10 mouse cellular contexts compared by ENCODE assay signal in genomic region chr1:136118875-136119274, GRCm38 (mm10). TPM values are rescaled to one million over a fixed set of nuclear protein-coding genes. Genes with fewer than 3 reads are reported as not detected.
DNase-seq lines count a peak whose midpoint lies in the region; ATAC-seq and TF ChIP-seq lines count a peak whose summit lies in the region.
"Had no signal": no experiment of that assay in that cellular context is flagged by ENCODE, and none has a peak within 500 bp of the region (broad histone marks: within the 10 kb centered on the region; RNA-seq: fewer than 3 reads in every experiment).

No protein-coding gene starts in this region.

- DNase-seq in stomach, postnatal 0 days (ENCODE audit: low spot score) = no peak
- DNase-seq in induced T-regulatory cell, adult 2 months (ENCODE audit: low read depth) = peak; percentile 54
- DNase-seq in thymus, postnatal 14 days = peak; percentile 73
- DNase-seq in kidney, postnatal 14 days = no peak
- no peak for DNase-seq in urinary bladder, postnatal 36 days (ENCODE audit: low spot score in 2 of 2)

- no peak for ATAC-seq in stomach, embryonic 16.5 days (ENCODE audit: insufficient read depth, low FRiP score)
- ATAC-seq in stomach, postnatal 0 days (ENCODE audit: low FRiP score, low TSS enrichment) = no peak
- peak; percentile 30 for ATAC-seq in forebrain, embryonic 13.5 days
- ATAC-seq in monocyte, adult 5-6 weeks (replicated peaks; ENCODE audit: insufficient number of reproducible peaks, low FRiP score, low TSS enrichment, poor library complexity, severe bottlenecking) = peak; percentile 64

- H3K9me3 ChIP-seq in stomach, embryonic 16.5 days (replicated peaks; ENCODE audit: control insufficient read depth, low read length) = no peaks in the 10 kb centered on the region
- no peaks in the 10 kb centered on the region for H3K9me3 ChIP-seq in stomach, postnatal 0 days (ENCODE audit: control insufficient read depth, low read length)
- H3K9me3 ChIP-seq in forebrain, embryonic 13.5 days (replicated peaks) = no peaks in the 10 kb centered on the region
- H3K9me3 ChIP-seq: neural tube, embryonic 13.5 days had no signal

- H3K9ac ChIP-seq in stomach, embryonic 16.5 days (ENCODE audit: low read length) = peak overlapping the region; percentile 16; the same call in 1 of the 2 replicates
- H3K9ac ChIP-seq in stomach, postnatal 0 days (ENCODE audit: low read length) = no peak overlapping the region
- no peak overlapping the region for H3K9ac ChIP-seq in forebrain, embryonic 13.5 days
- H3K9ac ChIP-seq: neural tube, embryonic 13.5 days had no signal

- no peak overlapping the region for H3K4me2 ChIP-seq in stomach, embryonic 16.5 days (ENCODE audit: low read depth, low read length)
- H3K4me2 ChIP-seq in stomach, postnatal 0 days (replicated peaks; ENCODE audit: low read depth) = no peak overlapping the region
- no peak overlapping the region for H3K4me2 ChIP-seq in forebrain, embryonic 13.5 days
- H3K4me2 ChIP-seq: neural tube, embryonic 13.5 days had no signal

- H3K27me3 ChIP-seq in stomach, embryonic 16.5 days (ENCODE audit: control insufficient read depth, insufficient read depth, low read length) = no peaks in the 10 kb centered on the region
- H3K27me3 ChIP-seq in stomach, postnatal 0 days (ENCODE audit: control insufficient read depth, insufficient read depth, low read length) = no peaks in the 10 kb centered on the region
- no peaks in the 10 kb centered on the region for H3K27me3 ChIP-seq in forebrain, embryonic 13.5 days
- H3K27me3 ChIP-seq: neural tube, embryonic 13.5 days had no signal

- 47% methylated on average over 8 of the region's 8 CpGs for WGBS in stomach, embryonic 16.5 days
- WGBS in stomach, postnatal 0 days = 44% methylated on average over 8 of the region's 8 CpGs
- 39% methylated on average over 8 of the region's 8 CpGs for WGBS in forebrain, embryonic 13.5 days

- H3K4me3 ChIP-seq in stomach, embryonic 16.5 days (replicated peaks; ENCODE audit: low read length) = no peak overlapping the region
- H3K4me3 ChIP-seq in stomach, postnatal 0 days (ENCODE audit: low read depth, low read length) = no peak overlapping the region
- H3K4me3 ChIP-seq in forebrain, embryonic 13.5 days = no peak overlapping the region
- H3K4me3 ChIP-seq: neural tube, embryonic 13.5 days had no signal

- TF ChIP-seq CTCF in stomach, postnatal 0 days (IDR thresholded peaks at IDR 0.05; ENCODE audit: low read depth) = no peak

- H3K27ac ChIP-seq in stomach, embryonic 16.5 days (ENCODE audit: low read length) = no peak overlapping the region
- no peak overlapping the region for H3K27ac ChIP-seq in stomach, postnatal 0 days (replicated peaks)
- H3K27ac ChIP-seq in forebrain, embryonic 13.5 days = no peak overlapping the region
- H3K27ac ChIP-seq: kidney, postnatal 0 days; neural tube, embryonic 13.5 days had no signal

- no peaks in the 10 kb centered on the region for H3K36me3 ChIP-seq in stomach, embryonic 16.5 days (ENCODE audit: control insufficient read depth, insufficient read depth, low read length)
- no peaks in the 10 kb centered on the region for H3K36me3 ChIP-seq in stomach, postnatal 0 days (ENCODE audit: control insufficient read depth, insufficient read depth, low read length)
- no peaks in the 10 kb centered on the region for H3K36me3 ChIP-seq in forebrain, embryonic 13.5 days (ENCODE audit: poor library complexity, severe bottlenecking)
- H3K36me3 ChIP-seq: neural tube, embryonic 13.5 days had no signal

- H3K4me1 ChIP-seq in stomach, embryonic 16.5 days (ENCODE audit: control insufficient read depth, insufficient read depth, low read length) = no peaks in the 10 kb centered on the region
- H3K4me1 ChIP-seq in stomach, postnatal 0 days (replicated peaks; ENCODE audit: control insufficient read depth, insufficient read depth) = no peaks in the 10 kb centered on the region
- H3K4me1 ChIP-seq in forebrain, embryonic 13.5 days = peaks cover 19% of the 10 kb centered on the region

- TF ChIP-seq EP300 in stomach, postnatal 0 days (optimal IDR thresholded peaks at IDR 0.05) = no peak

RNA-seq across cellular contexts. Expression of gene Kif21b, which starts 12.3 kb away (rescaled TPM):
- 2.2 and 2.3 TPM in 2 replicates for polyA plus RNA-seq in stomach, embryonic 16.5 days (2015; fragmentation: Nextera tagmentation; extraction: Ambion mirVana)
- polyA plus RNA-seq in stomach, postnatal 0 days (2015; fragmentation: Nextera tagmentation; extraction: Ambion mirVana) = 0.29 and 0.36 TPM in 2 replicates
- 43.4 and 45.5 TPM in 2 replicates for polyA plus RNA-seq in forebrain, embryonic 13.5 days (2015; fragmentation: Nextera tagmentation; extraction: Ambion mirVana)
- total RNA-seq in monocyte, adult 5-6 weeks (2017) = 77.9 to 156 TPM (median 101 TPM) in 3 replicates

Comparison
In these comparisons a context has a peak if more than half of its experiments do, and no peak if none do; other contexts are left out.
1. ATAC-seq: peak in forebrain, embryonic 13.5 days (single experiment) and monocyte, adult 5-6 weeks (single experiment); none in stomach, embryonic 16.5 days (single experiment) and stomach, postnatal 0 days (single experiment).
2. DNase-seq: peak in induced T-regulatory cell, adult 2 months (single experiment) and thymus, postnatal 14 days (single experiment); none in stomach, postnatal 0 days (single experiment), kidney, postnatal 14 days (single experiment) and urinary bladder, postnatal 36 days (0 of 2).
3. RNA of gene Kif21b, which starts 12.3 kb away (polyA plus RNA-seq): 43.4 to 45.5 TPM in forebrain, embryonic 13.5 days; 2.2 to 2.3 TPM in stomach, embryonic 16.5 days and 0.29 to 0.36 TPM in stomach, postnatal 0 days; every median in the first group is over 10 times any median in the second.